Mouse (Mus musculus) C2C12 (cell line): ENCODE measurements around the gene Snap47. TPM values are rescaled to one million over a fixed set of nuclear protein-coding genes. Genes with fewer than 3 reads are reported as not detected.

Source experiments
- H3K27me3 ChIP-seq: one replicate; pipeline ENCODE4 v1.6.1; 2011; ENCODE audit not compliant: control insufficient read depth, insufficient read depth, insufficient read length
- H3K36me3 ChIP-seq: one replicate; pipeline ENCODE4 v1.6.1; 2011; ENCODE audit not compliant: control insufficient read depth, insufficient read depth
- H3K4me3 ChIP-seq: one replicate; pipeline ENCODE4 v1.5.1; 2011; ENCODE audit warnings: mild to moderate bottlenecking, control low read depth; ENCODE audit not compliant: poor library complexity, insufficient read depth, severe bottlenecking
- H3K79me2 ChIP-seq: one replicate; pipeline ENCODE4 v1.6.1; 2011; ENCODE audit not compliant: control insufficient read depth, insufficient read depth
- H3K79me3 ChIP-seq: one replicate; pipeline ENCODE4 v1.6.1; 2011; ENCODE audit warnings: low read depth, control low read depth
- H3ac ChIP-seq: one replicate; pipeline ENCODE3; 2011; ENCODE audit warnings: low read depth; ENCODE audit not compliant: control insufficient read depth, insufficient read length
- CEBPB ChIP-seq: IDR thresholded peaks from one replicate; pipeline ENCODE4 v1.6.1; 2011; ENCODE audit warnings: low read depth, mild to moderate bottlenecking, control low read depth, moderate library complexity
- CTCF ChIP-seq: IDR thresholded peaks from one replicate; pipeline ENCODE4 v1.5.1; 2011; ENCODE audit not compliant: control insufficient read depth, insufficient read depth, insufficient read length
- FOSL1 ChIP-seq: IDR thresholded peaks from one replicate; pipeline ENCODE4 v1.8.0; 2011; ENCODE audit warnings: mild to moderate bottlenecking, low read length; ENCODE audit not compliant: poor library complexity, insufficient read depth, severe bottlenecking
- MAX ChIP-seq: IDR thresholded peaks from one replicate; pipeline ENCODE4 v1.6.1; 2011; ENCODE audit warnings: mild to moderate bottlenecking, control low read depth
- MYOD1 ChIP-seq: IDR thresholded peaks from one replicate; pipeline ENCODE4 v1.6.1; 2011; ENCODE audit warnings: low read depth; ENCODE audit not compliant: control insufficient read depth, insufficient read length
- MYOG ChIP-seq: IDR thresholded peaks from one replicate; pipeline ENCODE4 v1.6.1; 2011; ENCODE audit not compliant: control insufficient read depth, insufficient read length; ENCODE audit errors: extremely low read depth
- USF1 ChIP-seq: IDR thresholded peaks from one replicate; pipeline ENCODE4 v1.6.1; 2011; ENCODE audit warnings: low read depth, mild to moderate bottlenecking, control low read depth, moderate library complexity
- polyA plus RNA-seq: library from polyadenylated mRNA; unstranded; fragments of >200 nt; fragmentation: generic; extraction: Trizol; gene quantifications from one replicate; pipeline ENCODE4 v1.2.1, GENCODE M21; 2012; ENCODE audit warnings: missing spikeins

Snap47 gene
- polyA plus RNA-seq, 1 experiment: 54.3 TPM

DNA sequence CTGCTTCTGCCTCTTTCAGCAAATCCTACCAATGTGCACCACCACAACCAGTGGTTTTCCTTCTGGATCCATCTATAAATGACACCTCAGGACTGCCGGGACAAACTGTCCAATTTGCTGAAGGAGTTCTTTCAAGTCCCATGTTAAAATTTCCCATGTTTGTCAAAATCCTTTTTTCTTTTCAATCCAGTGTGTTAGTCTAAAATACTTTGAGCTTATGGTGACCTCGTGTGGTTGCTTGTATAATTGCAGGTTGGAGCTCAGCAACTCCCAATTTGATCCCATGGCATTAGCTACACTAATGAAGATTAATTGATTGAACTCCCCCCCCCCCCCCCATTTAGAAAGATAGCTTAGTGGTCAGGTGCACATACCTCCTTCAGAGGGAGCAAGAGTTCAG lies 32.2 kb upstream of the Snap47 start:
- Histone ChIP-seq H3K4me3 (no peak overlapping the region), H3K36me3 (peaks cover 25% of the 10 kb centered on the region), H3K79me2 (no peaks in the 10 kb centered on the region), H3ac (no peak overlapping the region), H3K27me3 (peaks cover 4% of the 10 kb centered on the region), H3K79me3 (no peaks in the 10 kb centered on the region)
- TF ChIP-seq CEBPB (no peak), USF1 (no peak), FOSL1 (no peak), CTCF (peak; percentile 10)

DNA sequence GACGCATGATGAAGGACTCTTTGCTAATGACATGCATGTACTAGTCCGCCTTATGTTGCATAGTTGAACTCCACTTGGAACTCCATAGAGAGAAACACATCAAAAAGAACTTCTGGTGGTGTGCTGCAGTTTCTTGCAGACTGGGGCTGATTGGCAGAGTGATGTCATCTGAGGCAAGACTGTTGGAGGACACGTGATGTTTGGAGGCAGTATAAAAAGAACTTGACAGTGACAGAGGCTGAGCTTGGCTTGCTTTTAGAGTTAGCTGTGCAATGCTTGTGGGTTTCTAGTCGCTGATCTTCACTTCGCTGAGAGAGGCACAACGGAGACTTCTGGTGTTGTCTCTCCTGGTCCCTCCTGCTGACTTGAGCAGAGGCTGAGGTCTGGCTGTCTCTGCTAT lies 26.3 kb upstream of the Snap47 start:
- Histone ChIP-seq H3K79me2 (no peaks in the 10 kb centered on the region), H3K36me3 (no peaks in the 10 kb centered on the region), H3K27me3 (peaks cover 4% of the 10 kb centered on the region), H3ac (no peak overlapping the region), H3K4me3 (no peak overlapping the region), H3K79me3 (no peaks in the 10 kb centered on the region)
- no peak for TF ChIP-seq CTCF
- no peak for TF ChIP-seq MAX
- TF ChIP-seq FOSL1: no peak
- no peak for TF ChIP-seq USF1
- TF ChIP-seq CEBPB: no peak
- no peak for TF ChIP-seq MYOG
- no peak for TF ChIP-seq MYOD1

DNA sequence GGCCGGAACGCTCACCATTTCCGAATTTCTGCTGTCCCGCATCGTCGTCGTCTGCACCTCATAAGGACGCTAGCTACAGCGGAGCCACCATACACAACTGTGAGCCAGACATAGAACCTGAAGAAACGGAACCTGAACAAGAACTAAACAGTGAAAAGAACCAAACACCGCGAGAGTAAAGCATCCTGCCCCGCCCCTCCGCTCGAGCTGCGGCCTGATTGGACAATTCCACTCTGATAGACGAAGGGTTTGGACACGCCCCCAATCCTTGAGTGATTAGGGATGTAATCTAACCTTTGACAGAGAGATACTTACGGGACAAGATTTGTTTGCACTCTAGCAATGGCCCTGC lies 21.3 kb upstream of the Snap47 start, which contains the start of gene Zfp867:
Zfp867 (minus strand) TSS at position 149 of the 352 bp plus-strand sequence.
- H3ac ChIP-seq: peak within 1 kb of the TSS; percentile 98
- H3K27me3 ChIP-seq: no peaks in the 10 kb centered on the region
- no peaks in the 10 kb centered on the region for H3K36me3 ChIP-seq
- peaks cover 8% of the 10 kb centered on the region for H3K79me3 ChIP-seq
- peaks cover 24% of the 10 kb centered on the region for H3K79me2 ChIP-seq
- peak within 1 kb of the TSS; percentile 59 for H3K4me3 ChIP-seq
- TF ChIP-seq MAX: no peak
- TF ChIP-seq MYOD1: no peak
- TF ChIP-seq USF1: no peak
- no peak for TF ChIP-seq FOSL1
- TF ChIP-seq MYOG: no peak
- no peak for TF ChIP-seq CTCF
- no peak for TF ChIP-seq CEBPB

DNA sequence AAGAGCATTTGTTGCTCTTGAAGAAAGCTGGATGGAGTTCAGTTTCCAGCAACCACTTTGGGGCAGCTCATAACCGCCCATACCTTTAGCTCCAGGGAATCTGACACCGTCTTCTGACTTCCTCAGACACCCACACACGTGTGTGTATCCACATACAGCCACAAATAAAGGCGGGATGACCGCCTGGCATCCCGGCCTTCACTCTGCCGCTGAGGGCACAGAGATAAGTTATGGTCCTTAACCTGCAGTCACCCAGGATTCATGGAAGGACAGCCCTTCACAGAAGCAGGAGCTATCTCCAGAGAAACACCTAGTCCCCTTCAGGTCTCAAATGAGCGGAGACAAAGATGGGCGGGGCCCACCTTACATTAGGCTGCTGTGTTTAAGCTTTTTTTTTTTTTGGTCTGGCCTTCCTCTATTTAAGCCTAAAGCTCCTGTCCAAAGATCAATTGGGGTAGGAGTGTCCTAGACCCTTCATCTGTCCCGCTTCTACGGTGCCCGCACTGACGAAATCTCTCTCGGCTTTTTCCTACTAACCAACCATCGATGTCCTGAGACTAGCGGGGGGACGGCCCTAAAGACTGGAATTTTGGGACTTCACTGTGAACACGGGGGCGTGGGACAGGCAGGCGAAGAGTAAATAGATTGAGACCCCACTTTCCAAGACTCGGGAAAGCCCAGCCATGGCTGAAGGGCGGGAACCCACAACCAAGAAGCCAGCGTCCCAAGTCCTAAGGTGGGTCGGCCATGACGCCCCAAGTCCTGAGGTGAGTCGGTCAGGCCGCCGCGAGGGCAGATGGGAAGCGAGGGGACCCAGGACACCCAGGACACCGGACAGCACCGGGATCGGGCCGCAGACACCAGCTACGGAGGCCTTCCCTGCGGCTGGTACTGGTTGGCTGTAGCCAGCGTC lies 20.7 kb upstream of the Snap47 start:
- peak overlapping the region; percentile 98 for H3ac ChIP-seq
- peak overlapping the region; percentile 59 for H3K4me3 ChIP-seq
- H3K36me3 ChIP-seq: no peaks in the 10 kb centered on the region
- peaks cover 24% of the 10 kb centered on the region for H3K79me2 ChIP-seq
- H3K27me3 ChIP-seq: no peaks in the 10 kb centered on the region
- peaks cover 9% of the 10 kb centered on the region for H3K79me3 ChIP-seq
- TF ChIP-seq CEBPB: no peak
- TF ChIP-seq FOSL1: no peak
- TF ChIP-seq MYOG: no peak
- TF ChIP-seq CTCF: no peak
- TF ChIP-seq MYOD1: no peak
- no peak for TF ChIP-seq USF1
- TF ChIP-seq MAX: no peak

DNA sequence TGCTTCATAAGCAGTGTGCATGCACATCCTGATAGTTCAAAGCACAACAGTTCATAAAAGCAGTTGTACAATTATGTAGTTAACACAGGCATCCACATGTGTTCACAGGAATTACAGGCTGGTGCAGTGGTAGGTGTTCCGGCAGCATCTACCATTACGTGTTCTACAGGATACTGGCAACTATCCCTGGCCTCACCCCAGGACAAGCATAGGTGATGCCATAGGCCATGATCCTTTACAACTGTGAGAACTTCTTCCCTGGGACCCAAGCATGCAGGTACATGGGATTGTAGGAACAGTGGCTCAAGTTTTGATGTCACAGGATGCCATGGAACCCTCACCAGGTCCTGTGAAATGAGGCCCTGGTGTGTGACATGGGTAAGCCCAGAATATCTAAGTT lies 9.5 kb upstream of the Snap47 start:
- Histone ChIP-seq H3ac (no peak overlapping the region), H3K79me2 (peaks cover 2% of the 10 kb centered on the region), H3K27me3 (no peaks in the 10 kb centered on the region), H3K36me3 (peaks cover 50% of the 10 kb centered on the region), H3K79me3 (no peaks in the 10 kb centered on the region), H3K4me3 (no peak overlapping the region)
- no peak for TF ChIP-seq MYOG
- TF ChIP-seq MAX: no peak
- no peak for TF ChIP-seq CEBPB
- TF ChIP-seq MYOD1: no peak
- no peak for TF ChIP-seq CTCF
- no peak for TF ChIP-seq FOSL1
- no peak for TF ChIP-seq USF1
